Mouse (Mus musculus) Patski (cell line): ENCODE data around the gene Ahdc1. TPM values are rescaled to one million over a fixed set of nuclear protein-coding genes. Genes with fewer than 3 reads are reported as not detected.

Experiments
- ATAC-seq: fragments of 100-300 bp; one replicate; pipeline ENCODE4 v1.8.0; 2021
- CTCF ChIA-PET: fragments of 350-600 bp; sonication (Branson Sonifier 250); formaldehyde crosslinking; loops from one replicate; lab custom pipeline; 2022; ENCODE audit warnings: inconsistent platforms; lab: Charles Lee
- POLR2A ChIA-PET: fragments of 350-600 bp; sonication (Branson Sonifier 250); formaldehyde crosslinking; loops from one replicate; lab custom pipeline; 2022; ENCODE audit warnings: antibody characterized with exemption, inconsistent platforms; lab: Charles Lee
- DNase-seq: peaks from one replicate; pipeline ENCODE4 v3.0.0-alpha.2; 2011; ENCODE audit warnings: low read depth, low spot score
- H3K27me3 ChIP-seq: fragments of 371-371 bp; one replicate; pipeline ENCODE4 v1.5.1; 2021
- CTCF ChIP-seq: fragments of 100-300 bp; IDR thresholded peaks from one replicate; pipeline ENCODE4 v1.5.1; 2021
- in situ Hi-C: fragments of 300-500 bp; cut with MboI; formaldehyde crosslinking; loops from 3 replicates; pipeline ENCODE4 v1.11.1; 2018; ENCODE audit warnings: low pct_unique_long_range_greater_than_20kb, mixed read lengths
- polyA plus RNA-seq: library from polyadenylated mRNA; unstranded; gene quantifications from one replicate; pipeline ENCODE4 v1.2.3, GENCODE M21; 2021

The Ahdc1 gene
- polyA plus RNA-seq, 1 experiment from 2014 or later, result 25.6 TPM

GRCm38 (mm10) chr4:133043798-133044646 is 33.0 kb downstream of the Ahdc1 start:
- no peak for TF ChIP-seq CTCF
- CTCF ChIA-PET, result interaction anchor here (1.5 kb wide), 1 partner anchor 11 kb away, joined by 3 read pairs; no protein-coding TSS in a partner anchor
- ATAC-seq, result no peak
- H3K27me3 ChIP-seq, result no peaks in the 10 kb centered on the region
- DNase-seq, result no peak
- POLR2A ChIA-PET, result interaction anchor here (0.6 to 1.8 kb wide), 3 partner anchors 13 to 30 kb away, joined by 3 to 4 read pairs (median 4); no protein-coding TSS in a partner anchor
- in situ Hi-C loops, result no loop called here

- no peaks in the 10 kb centered on the region for H3K27me3 ChIP-seq
- in situ Hi-C loops, result no loop called here
- DNase-seq (no peak), ATAC-seq (no peak)
- POLR2A ChIA-PET, result interaction anchor here (0.6 to 1.3 kb wide), 4 partner anchors 11 to 1124 kb away, joined by 3 to 4 read pairs (median 4); no protein-coding TSS in a partner anchor
- CTCF ChIA-PET, result interaction anchor here (1.5 kb wide), 1 partner anchor 12 kb away, joined by 3 read pairs; no protein-coding TSS in a partner anchor
- TF ChIP-seq CTCF, result no peak
Measured at GRCm38 (mm10) chr4:133044647-133045094, 33.6 kb downstream of the Ahdc1 start.

GRCm38 (mm10) chr4:133045771-133046474 is 34.9 kb downstream of the Ahdc1 start:
- ATAC-seq (no peak), DNase-seq (no peak)
- ChIA-PET POLR2A (interaction anchor here (0.6 to 1.3 kb wide), 2 partner anchors 11 to 15 kb away, joined by 3 read pairs; no protein-coding TSS in a partner anchor), CTCF (interaction anchor here (1.1 kb wide), 1 partner anchor 10 kb away, joined by 3 read pairs; no protein-coding TSS in a partner anchor)
- H3K27me3 ChIP-seq, result no peaks in the 10 kb centered on the region
- in situ Hi-C loops, result no loop called here
- no peak for TF ChIP-seq CTCF

- no peak for DNase-seq
- no peak for ATAC-seq
- ChIA-PET POLR2A (no interaction called here), CTCF (interaction anchor here (1.1 kb wide), 1 partner anchor 9 kb away, joined by 3 read pairs; no protein-coding TSS in a partner anchor)
- no peak for TF ChIP-seq CTCF
- in situ Hi-C loops, result no loop called here
- H3K27me3 ChIP-seq, result no peaks in the 10 kb centered on the region
Measured at GRCm38 (mm10) chr4:133046691-133047352, 35.8 kb downstream of the Ahdc1 start.

- ATAC-seq, result no peak
- ChIA-PET POLR2A (interaction anchor here (0.6 to 0.7 kb wide), 2 partner anchors 26 to 394 kb away, joined by 3 read pairs; no protein-coding TSS in a partner anchor), CTCF (no interaction called here)
- TF ChIP-seq CTCF, result no peak
- no peaks in the 10 kb centered on the region for H3K27me3 ChIP-seq
- no peak for DNase-seq
- in situ Hi-C loops, result no loop called here
Measured at GRCm38 (mm10) chr4:133047353-133048105, 36.5 kb downstream of the Ahdc1 start.

- no peaks in the 10 kb centered on the region for H3K27me3 ChIP-seq
- in situ Hi-C loops, result no loop called here
- CTCF ChIA-PET, result interaction anchor here (1.4 kb wide), 1 partner anchor 24 kb away, joined by 3 read pairs; no protein-coding TSS in a partner anchor
- DNase-seq, result no peak
- no peak for ATAC-seq
- no peak for TF ChIP-seq CTCF
- POLR2A ChIA-PET, result interaction anchor here (0.5 kb wide), 1 partner anchor 27 kb away, joined by 3 read pairs; no protein-coding TSS in a partner anchor
Measured at GRCm38 (mm10) chr4:133049071-133049920, 38.2 kb downstream of the Ahdc1 start.

GRCm38 (mm10) chr4:133050196-133050836 is 39.3 kb downstream of the Ahdc1 start:
- TF ChIP-seq CTCF, result no peak
- no peak for ATAC-seq
- CTCF ChIA-PET, result interaction anchor here (1.4 kb wide), 1 partner anchor 25 kb away, joined by 3 read pairs; no protein-coding TSS in a partner anchor
- POLR2A ChIA-PET, result no interaction called here
- H3K27me3 ChIP-seq, result no peaks in the 10 kb centered on the region
- no peak for DNase-seq
- in situ Hi-C loops, result no loop called here

- ChIA-PET POLR2A (no interaction called here), CTCF (no interaction called here)
- no peaks in the 10 kb centered on the region for H3K27me3 ChIP-seq
- DNase-seq, result no peak
- in situ Hi-C loops, result no loop called here
- TF ChIP-seq CTCF, result no peak
- no peak for ATAC-seq
Measured at GRCm38 (mm10) chr4:133050837-133051549, 39.9 kb downstream of the Ahdc1 start.
